Mouse (Mus musculus): ENCODE results near the gene Grtp1. TPM values are rescaled to one million over a fixed set of nuclear protein-coding genes. Genes with fewer than 3 reads are reported as not detected.

Gene Grtp1
- polyA plus RNA-seq, 1 experiment from 2014 or later, result 110 TPM

- H3K9ac ChIP-seq (ENCODE audit: low read depth, low read length), result no peak overlapping the region
- no peak overlapping the region for H3K4me3 ChIP-seq (ENCODE audit: low read depth, low read length)
- H3K4me1 ChIP-seq (replicated peaks; ENCODE audit: control insufficient read depth, insufficient read depth, low read length), result peaks cover 4% of the 10 kb centered on the region; the same call in 1 of the 2 replicates
- no peak overlapping the region for H3K27ac ChIP-seq (ENCODE audit: low read depth, low read length)
- H3K36me3 ChIP-seq (ENCODE audit: control insufficient read depth, insufficient read depth), result no peaks in the 10 kb centered on the region
- no peaks in the 10 kb centered on the region for H3K9me3 ChIP-seq (ENCODE audit: control insufficient read depth)
- WGBS, result 44% methylated on average over 6 of the region's 6 CpGs
- no peak for ATAC-seq
- no peaks in the 10 kb centered on the region for H3K27me3 ChIP-seq (replicated peaks; ENCODE audit: control insufficient read depth, insufficient read depth, low read length)
- peak; percentile 63 for TF ChIP-seq CTCF (IDR thresholded peaks at IDR 0.05; ENCODE audit: low read depth)
- no peak overlapping the region for H3K4me2 ChIP-seq (replicated peaks; ENCODE audit: low read depth)
Observed at GRCm38 (mm10) chr8:13208627-13209355, 8.4 kb upstream of the Grtp1 start.

DNA sequence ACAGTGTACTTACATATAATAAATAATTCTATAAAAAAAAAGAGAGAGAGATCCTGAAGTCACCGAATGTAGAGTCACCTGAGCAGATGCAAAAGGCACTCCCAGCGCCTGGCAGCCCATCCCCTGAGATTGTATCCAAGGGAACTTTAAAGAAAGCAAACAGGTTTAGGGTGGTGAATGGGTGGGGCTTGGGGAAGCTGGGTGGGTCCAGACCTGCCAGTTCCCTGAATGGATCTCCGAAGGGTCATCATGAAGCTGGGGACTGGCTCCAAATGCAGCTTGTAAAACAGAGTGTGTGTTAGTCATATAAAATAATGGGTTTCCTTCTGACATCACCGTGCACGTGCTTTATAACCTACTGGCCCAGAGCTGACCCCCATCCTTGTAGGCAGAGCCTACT lies 5.9 kb upstream of the Grtp1 start:
- Histone ChIP-seq H3K4me1 (replicated peaks; ENCODE audit: control insufficient read depth, insufficient read depth, low read length) (no peaks in the 10 kb centered on the region), H3K27ac (ENCODE audit: low read depth, low read length) (no peak overlapping the region), H3K4me2 (replicated peaks; ENCODE audit: low read depth) (no peak overlapping the region), H3K36me3 (ENCODE audit: control insufficient read depth, insufficient read depth) (no peaks in the 10 kb centered on the region), H3K9ac (ENCODE audit: low read depth, low read length) (no peak overlapping the region), H3K27me3 (replicated peaks; ENCODE audit: control insufficient read depth, insufficient read depth, low read length) (no peaks in the 10 kb centered on the region), H3K9me3 (ENCODE audit: control insufficient read depth) (no peaks in the 10 kb centered on the region), H3K4me3 (ENCODE audit: low read depth, low read length) (no peak overlapping the region)
- 16% methylated on average over 5 of the region's 5 CpGs for WGBS
- TF ChIP-seq CTCF (IDR thresholded peaks at IDR 0.05; ENCODE audit: low read depth), result no peak
- peak; percentile 11; the same call in 1 of the 2 replicates for ATAC-seq

GRCm38 (mm10) chr8:13205311-13205710 lies 4.9 kb upstream of the Grtp1 start:
- Histone ChIP-seq H3K36me3 (ENCODE audit: control insufficient read depth, insufficient read depth) (no peaks in the 10 kb centered on the region), H3K27me3 (replicated peaks; ENCODE audit: control insufficient read depth, insufficient read depth, low read length) (no peaks in the 10 kb centered on the region), H3K9ac (ENCODE audit: low read depth, low read length) (no peak overlapping the region; the same call in 1 of the 2 replicates), H3K4me3 (ENCODE audit: low read depth, low read length) (no peak overlapping the region), H3K27ac (ENCODE audit: low read depth, low read length) (peak overlapping the region; percentile 79), H3K4me1 (replicated peaks; ENCODE audit: control insufficient read depth, insufficient read depth, low read length) (no peaks in the 10 kb centered on the region), H3K4me2 (replicated peaks; ENCODE audit: low read depth) (no peak overlapping the region), H3K9me3 (ENCODE audit: control insufficient read depth) (no peaks in the 10 kb centered on the region)
- no peak for TF ChIP-seq CTCF (IDR thresholded peaks at IDR 0.05; ENCODE audit: low read depth)
- ATAC-seq, result no peak
- WGBS, result 79% methylated on average over 5 of the region's 5 CpGs

GRCm38 (mm10) chr8:13204371-13205140 lies 4.1 kb upstream of the Grtp1 start:
- Histone ChIP-seq H3K4me3 (ENCODE audit: low read depth, low read length) (no peak overlapping the region), H3K9ac (ENCODE audit: low read depth, low read length) (no peak overlapping the region), H3K27me3 (replicated peaks; ENCODE audit: control insufficient read depth, insufficient read depth, low read length) (no peaks in the 10 kb centered on the region), H3K4me2 (replicated peaks; ENCODE audit: low read depth) (no peak overlapping the region; the same call in 1 of the 2 replicates), H3K9me3 (ENCODE audit: control insufficient read depth) (no peaks in the 10 kb centered on the region), H3K36me3 (ENCODE audit: control insufficient read depth, insufficient read depth) (no peaks in the 10 kb centered on the region), H3K4me1 (replicated peaks; ENCODE audit: control insufficient read depth, insufficient read depth, low read length) (no peaks in the 10 kb centered on the region), H3K27ac (ENCODE audit: low read depth, low read length) (peak overlapping the region; percentile 79)
- TF ChIP-seq CTCF (IDR thresholded peaks at IDR 0.05; ENCODE audit: low read depth), result 0 out of 2 replicates have a peak, but pooled peaks have one; percentile 0
- peak; percentile 80 for ATAC-seq
- 37% methylated on average over 12 of the region's 12 CpGs for WGBS

DNA sequence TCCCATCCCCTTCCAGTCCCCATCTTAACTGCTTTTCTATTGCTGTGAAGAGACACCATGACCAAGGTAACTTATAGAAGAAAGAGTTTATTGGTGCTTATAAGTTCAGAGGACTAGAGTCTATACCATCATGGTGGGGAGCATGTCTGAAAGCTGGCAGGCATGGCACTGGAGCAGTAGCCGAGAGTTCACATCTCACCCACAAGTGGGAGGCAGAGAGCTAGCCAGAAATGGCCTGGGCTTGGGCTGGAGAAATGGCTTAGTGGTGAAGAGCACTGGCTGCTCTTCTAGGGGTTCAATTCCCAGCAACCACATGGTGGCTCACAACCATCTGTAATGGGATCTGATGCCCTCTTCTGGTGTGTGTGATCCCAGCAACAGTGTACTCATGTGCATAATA lies 3.1 kb upstream of the Grtp1 start:
- peak; percentile 70 for TF ChIP-seq CTCF (IDR thresholded peaks at IDR 0.05; ENCODE audit: low read depth)
- Histone ChIP-seq H3K9me3 (ENCODE audit: control insufficient read depth) (no peaks in the 10 kb centered on the region), H3K36me3 (ENCODE audit: control insufficient read depth, insufficient read depth) (no peaks in the 10 kb centered on the region), H3K27me3 (replicated peaks; ENCODE audit: control insufficient read depth, insufficient read depth, low read length) (no peaks in the 10 kb centered on the region), H3K27ac (ENCODE audit: low read depth, low read length) (no peak overlapping the region), H3K4me2 (replicated peaks; ENCODE audit: low read depth) (peak overlapping the region; percentile 88), H3K4me3 (ENCODE audit: low read depth, low read length) (no peak overlapping the region; the same call in 1 of the 2 replicates), H3K9ac (ENCODE audit: low read depth, low read length) (no peak overlapping the region), H3K4me1 (replicated peaks; ENCODE audit: control insufficient read depth, insufficient read depth, low read length) (no peaks in the 10 kb centered on the region)
- WGBS, result 68% methylated on average over 1 of the region's 1 CpGs
- ATAC-seq, result no peak

GRCm38 (mm10) chr8:13202806-13203205 lies 2.4 kb upstream of the Grtp1 start:
- no peak overlapping the region for H3K9ac ChIP-seq (ENCODE audit: low read depth, low read length)
- ATAC-seq, result no peak

More at GRCm38 (mm10) chr8:13202806-13203205, 2.4 kb upstream of the Grtp1 start:
- H3K4me2 ChIP-seq (replicated peaks; ENCODE audit: low read depth), result peak overlapping the region; percentile 88
- H3K4me1 ChIP-seq (replicated peaks; ENCODE audit: control insufficient read depth, insufficient read depth, low read length), result no peaks in the 10 kb centered on the region
- peak overlapping the region; percentile 21; the same call in 1 of the 2 replicates for H3K27ac ChIP-seq (ENCODE audit: low read depth, low read length)
- no peaks in the 10 kb centered on the region for H3K27me3 ChIP-seq (replicated peaks; ENCODE audit: control insufficient read depth, insufficient read depth, low read length)
- WGBS, result 78% methylated on average over 3 of the region's 3 CpGs
- no peaks in the 10 kb centered on the region for H3K36me3 ChIP-seq (ENCODE audit: control insufficient read depth, insufficient read depth)
- TF ChIP-seq CTCF (IDR thresholded peaks at IDR 0.05; ENCODE audit: low read depth), result no peak
- peak overlapping the region; percentile 2; the same call in 1 of the 2 replicates for H3K4me3 ChIP-seq (ENCODE audit: low read depth, low read length)
- H3K9me3 ChIP-seq (ENCODE audit: control insufficient read depth), result no peaks in the 10 kb centered on the region

All from intestine, postnatal 0 days (tissue).